Mouse (Mus musculus) G1E (cell line): ENCODE results near the gene Mlxip. TPM values are rescaled to one million over a fixed set of nuclear protein-coding genes. Genes with fewer than 3 reads are reported as not detected.

Experiments
- ATAC-seq: 2 replicates; pipeline ENCODE4 v1.8.0; 2016; ENCODE audit warnings: mild to moderate bottlenecking; ENCODE audit not compliant: insufficient number of reproducible peaks, poor library complexity, low FRiP score, severe bottlenecking; ENCODE audit errors: extremely low read depth
- DNase-seq: peaks from one replicate; pipeline ENCODE4 v3.0.0; 2012; ENCODE audit warnings: low spot score
- H3K27me3 ChIP-seq: 2 replicates; pipeline ENCODE4 v1.6.1; 2012; ENCODE audit warnings: mild to moderate bottlenecking, low read length, inconsistent platforms; ENCODE audit not compliant: insufficient read depth
- H3K36me3 ChIP-seq: replicated peaks from 2 replicates; pipeline ENCODE3; 2012; ENCODE audit warnings: mild to moderate bottlenecking, inconsistent platforms
- H3K4me1 ChIP-seq: 2 replicates; pipeline ENCODE4 v1.6.1; 2012; ENCODE audit warnings: low read depth, low read length, inconsistent platforms, mixed read lengths; ENCODE audit not compliant: insufficient read depth
- H3K4me3 ChIP-seq: 2 replicates; pipeline ENCODE4 v1.5.1; 2012; ENCODE audit warnings: low read depth, mild to moderate bottlenecking, inconsistent platforms, low read length, moderate library complexity, mixed read lengths
- H3K9me3 ChIP-seq: replicated peaks from 2 replicates; pipeline ENCODE4 v1.6.1; 2012; ENCODE audit warnings: inconsistent platforms
- CTCF ChIP-seq: IDR thresholded peaks from 2 replicates; pipeline ENCODE4 v1.5.1; 2012; ENCODE audit warnings: low read depth, low read length, inconsistent platforms, mixed read lengths
- GATA1 ChIP-seq: IDR thresholded peaks from 2 replicates; pipeline ENCODE4 v1.6.1; 2012; ENCODE audit warnings: borderline replicate concordance, low read length, inconsistent platforms, mixed read lengths
- GATA2 ChIP-seq: IDR thresholded peaks from 2 replicates; pipeline ENCODE4 v1.6.1; 2012; ENCODE audit warnings: low read depth, low read length, inconsistent platforms, borderline replicate concordance
- POLR2AphosphoS5 ChIP-seq: IDR thresholded peaks from 2 replicates; pipeline ENCODE4 v1.6.1; 2012; ENCODE audit warnings: low read depth, low read length, inconsistent platforms; ENCODE audit not compliant: insufficient replicate concordance
- TAL1 ChIP-seq: conservative IDR thresholded peaks from 2 replicates; pipeline ENCODE4 v1.6.1; 2012; ENCODE audit warnings: low read depth, low read length, inconsistent platforms, mixed read lengths
- polyA plus RNA-seq: library from polyadenylated mRNA; stranded (reverse); fragments of >175 nt; gene quantifications from 2 replicates; pipeline ENCODE4 v1.2.3, GENCODE M21; 2012
- total RNA-seq, 2 experiments: library from RNA; stranded (forward) in 1 of 2; stranded (reverse) in 1 of 2; fragments of 200-1000 nt in 1 of 2; fragments of >200 nt in 1 of 2; fragmentation: Nextera tagmentation in 1 of 2; gene quantifications; 2 replicates each; pipeline ENCODE4 v1.2.3; 2014 to 2017

Gene Mlxip
- total and polyA plus RNA-seq, 3 experiments, result 3.9 to 42.8 (median 15.8) TPM

DNA sequence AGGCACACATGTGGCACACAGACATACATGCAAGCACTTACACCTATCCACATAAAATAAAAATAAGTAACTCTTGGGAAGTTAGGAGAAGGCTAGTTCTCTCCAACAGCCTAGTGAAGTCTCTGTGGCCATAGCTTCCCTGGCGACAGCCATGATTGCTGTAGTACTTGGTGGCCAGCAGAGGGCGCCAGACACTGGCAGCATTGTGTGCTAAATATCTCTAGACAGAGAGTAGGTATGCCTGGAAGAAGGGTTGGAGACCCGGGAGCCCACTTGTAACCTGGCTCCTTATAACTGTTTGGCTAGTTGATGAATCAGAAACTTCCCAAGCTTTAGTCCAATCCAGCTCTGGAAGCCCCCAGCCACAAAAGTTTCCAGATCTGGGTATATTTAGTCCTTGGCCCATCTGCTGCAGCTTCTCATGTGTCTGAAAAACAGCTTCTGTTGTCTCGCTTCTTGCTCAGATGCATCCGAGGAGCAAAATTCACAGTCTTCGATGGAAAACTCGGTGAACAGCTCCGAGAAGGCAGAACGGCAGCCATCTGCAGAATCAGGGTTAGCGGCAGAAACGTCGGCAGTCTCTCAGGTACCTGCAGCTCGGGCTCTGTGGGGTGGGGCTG lies 25.6 kb upstream of the Mlxip start:
- Histone ChIP-seq H3K4me3 (no peak overlapping the region), H3K36me3 (peaks cover 93% of the 10 kb centered on the region), H3K27me3 (no peaks in the 10 kb centered on the region), H3K4me1 (no peaks in the 10 kb centered on the region), H3K9me3 (no peaks in the 10 kb centered on the region)
- TF ChIP-seq POLR2AphosphoS5, result no peak
- peak; percentile 93 for TF ChIP-seq CTCF
- no peak for TF ChIP-seq GATA2
- no peak for TF ChIP-seq GATA1
- DNase-seq (peak; percentile 28), ATAC-seq (no peak)

DNA sequence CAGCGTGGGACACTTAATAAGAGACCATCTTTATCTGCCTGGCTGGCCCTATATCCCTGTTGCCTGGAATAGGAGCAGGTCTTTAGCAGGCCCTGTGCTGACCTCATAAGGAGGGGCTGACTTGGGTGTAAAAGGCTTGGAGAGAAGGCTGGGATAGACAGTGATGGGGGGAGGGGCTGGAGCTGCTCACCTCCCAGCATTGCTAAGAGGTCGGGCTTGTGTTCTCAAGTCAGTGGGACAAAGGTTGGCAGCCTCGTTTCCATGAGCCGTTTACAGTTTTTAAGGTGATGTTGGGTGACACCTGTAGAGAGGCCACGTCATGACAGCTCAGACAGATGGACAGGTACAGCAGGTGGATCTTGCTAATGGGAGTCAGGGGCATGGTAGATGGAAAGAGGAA lies 24.5 kb upstream of the Mlxip start:
- H3K4me1 ChIP-seq, result no peaks in the 10 kb centered on the region
- peaks cover 89% of the 10 kb centered on the region for H3K36me3 ChIP-seq
- ATAC-seq, result no peak
- TF ChIP-seq TAL1, result no peak
- no peak for TF ChIP-seq POLR2AphosphoS5
- no peak for TF ChIP-seq GATA2
- no peak for TF ChIP-seq GATA1
- TF ChIP-seq CTCF, result no peak
- H3K4me3 ChIP-seq, result no peak overlapping the region
- no peaks in the 10 kb centered on the region for H3K9me3 ChIP-seq
- DNase-seq, result no peak
- no peaks in the 10 kb centered on the region for H3K27me3 ChIP-seq

DNA sequence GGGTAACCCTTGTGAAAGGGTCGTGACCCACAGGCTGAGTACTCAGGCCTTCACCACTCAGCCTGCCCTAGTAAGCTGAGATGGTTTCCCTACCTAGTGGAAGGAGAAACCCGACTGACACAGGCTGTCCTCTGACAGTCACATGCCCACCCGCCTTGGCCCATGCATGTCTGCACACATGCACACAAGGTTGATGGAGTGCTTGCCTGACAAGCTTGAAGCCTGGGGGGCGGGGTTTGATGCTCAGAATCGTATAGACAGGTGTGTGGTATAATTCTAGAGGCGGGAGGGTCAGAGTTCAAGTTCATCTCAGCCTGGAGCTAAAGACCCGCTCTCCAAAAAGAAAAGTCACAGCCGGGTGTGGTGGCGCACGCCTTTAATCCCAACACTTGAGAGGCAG lies 19.3 kb upstream of the Mlxip start:
- TF ChIP-seq GATA2 (no peak), GATA1 (no peak), TAL1 (no peak), CTCF (no peak), POLR2AphosphoS5 (no peak)
- Histone ChIP-seq H3K4me3 (no peak overlapping the region), H3K27me3 (no peaks in the 10 kb centered on the region), H3K36me3 (peaks cover 56% of the 10 kb centered on the region), H3K4me1 (no peaks in the 10 kb centered on the region), H3K9me3 (no peaks in the 10 kb centered on the region)
- ATAC-seq (no peak), DNase-seq (no peak)

DNA sequence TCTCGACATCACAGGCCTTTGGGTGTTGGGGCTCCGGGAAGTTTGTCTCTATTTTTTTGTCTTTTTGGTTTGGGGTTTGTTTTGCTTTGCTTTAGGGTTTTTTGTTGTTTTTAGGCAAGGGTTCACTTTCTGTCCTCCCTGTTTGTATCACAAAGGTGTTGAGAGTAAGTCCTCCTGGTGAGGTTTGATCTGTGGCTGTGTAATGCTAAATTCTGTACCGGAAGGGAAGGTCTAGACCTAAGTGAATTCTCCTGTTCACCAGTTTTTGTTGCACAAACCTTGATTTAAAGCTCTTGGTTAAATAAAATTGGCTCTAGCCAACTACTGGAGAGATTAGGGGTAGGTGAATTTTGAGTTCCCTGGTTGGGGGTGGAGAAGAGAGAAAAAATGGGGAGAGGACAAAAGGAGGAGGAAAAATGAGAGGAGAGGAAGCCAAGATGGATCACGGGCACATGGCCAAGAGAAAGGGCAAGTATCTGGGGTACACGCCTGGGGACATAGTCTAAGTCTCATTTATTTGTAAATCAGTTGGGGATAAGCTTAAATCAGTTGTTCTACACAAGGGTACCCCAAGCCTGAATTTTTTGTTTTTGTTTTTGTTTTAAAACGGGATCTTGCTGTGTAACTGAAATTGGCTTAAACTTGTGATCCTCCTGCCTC lies 18.7 kb upstream of the Mlxip start:
- Histone ChIP-seq H3K9me3 (no peaks in the 10 kb centered on the region), H3K36me3 (peaks cover 49% of the 10 kb centered on the region), H3K4me1 (no peaks in the 10 kb centered on the region), H3K27me3 (no peaks in the 10 kb centered on the region), H3K4me3 (no peak overlapping the region)
- ATAC-seq (no peak), DNase-seq (no peak)
- TF ChIP-seq GATA1, result no peak
- TF ChIP-seq CTCF, result no peak
- no peak for TF ChIP-seq POLR2AphosphoS5
- no peak for TF ChIP-seq TAL1
- TF ChIP-seq GATA2, result no peak

DNA sequence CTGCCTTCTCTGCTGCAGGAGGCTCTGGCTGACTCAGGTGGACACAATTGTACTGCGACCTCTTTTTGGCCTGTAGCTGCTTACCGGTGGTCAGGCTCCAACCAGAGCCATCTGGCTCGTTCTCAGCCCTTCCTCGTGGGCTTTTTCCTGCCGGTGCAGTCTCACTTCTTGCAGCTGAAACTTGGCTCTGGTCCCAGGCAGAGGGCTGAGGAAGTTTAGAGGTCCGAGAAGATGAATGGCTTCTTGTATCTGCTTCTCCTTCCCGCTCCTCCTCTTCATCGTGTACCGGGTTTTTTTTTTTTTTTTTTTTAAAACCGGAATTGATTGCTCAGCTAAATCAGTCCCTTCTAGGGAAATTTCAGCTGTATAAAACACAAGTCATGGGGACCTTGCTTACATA lies 18.0 kb upstream of the Mlxip start:
- ATAC-seq, result no peak
- H3K4me3 ChIP-seq, result no peak overlapping the region

DNA sequence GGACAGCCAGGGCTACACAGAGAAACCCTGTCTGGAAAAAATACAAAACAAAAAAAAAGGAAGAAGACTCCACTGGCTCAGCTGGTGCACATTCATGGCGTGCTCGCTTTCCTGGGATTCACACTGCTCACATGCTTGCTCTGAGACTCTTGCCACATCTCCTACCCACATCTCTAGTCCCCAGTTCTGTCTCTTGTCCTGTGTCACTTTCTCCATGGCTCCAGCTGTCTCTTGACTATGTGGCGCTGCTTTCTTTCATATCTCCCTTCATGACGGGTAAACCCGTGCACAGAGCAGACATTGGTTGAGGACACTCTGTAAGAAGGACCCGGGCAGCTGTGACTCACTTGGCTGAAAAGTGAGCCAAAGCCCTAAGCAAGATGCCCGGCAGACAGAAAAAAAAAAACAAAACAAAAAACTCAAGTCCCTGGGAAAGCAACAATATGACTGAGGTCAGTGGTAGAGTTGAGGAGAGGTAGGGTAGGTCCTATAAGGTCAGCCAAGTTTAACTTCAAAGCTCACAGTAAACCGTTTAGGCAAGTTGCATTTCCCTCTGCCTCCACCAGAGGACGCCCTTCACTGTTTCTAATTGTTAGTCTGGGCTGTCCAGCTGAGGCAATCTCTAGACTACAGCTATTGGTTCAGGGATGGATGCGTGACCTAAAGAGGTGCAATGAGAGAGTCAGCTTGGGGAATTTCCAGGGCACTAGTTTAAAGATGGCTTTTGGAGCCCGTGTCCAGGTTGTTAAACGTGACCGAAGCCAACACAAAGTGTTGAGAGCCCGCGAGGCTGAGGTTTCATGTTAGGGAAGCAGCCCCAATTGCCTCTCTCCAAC lies 17.3 kb upstream of the Mlxip start:
- Histone ChIP-seq H3K4me1 (no peaks in the 10 kb centered on the region), H3K9me3 (no peaks in the 10 kb centered on the region), H3K4me3 (no peak overlapping the region), H3K27me3 (peaks cover 5% of the 10 kb centered on the region; the same call in 1 of the 2 replicates), H3K36me3 (peaks cover 35% of the 10 kb centered on the region)
- TF ChIP-seq GATA1, result no peak
- TF ChIP-seq POLR2AphosphoS5, result no peak
- TF ChIP-seq CTCF, result peak; percentile 100
- TF ChIP-seq TAL1, result no peak
- DNase-seq (peak; percentile 43), ATAC-seq (no peak)

More for the DNA sequence above, 18.0 kb upstream of the Mlxip start:
- no peaks in the 10 kb centered on the region for H3K9me3 ChIP-seq
- H3K4me1 ChIP-seq, result no peaks in the 10 kb centered on the region
- no peaks in the 10 kb centered on the region for H3K27me3 ChIP-seq
- TF ChIP-seq POLR2AphosphoS5 (no peak), GATA1 (no peak), TAL1 (no peak), GATA2 (no peak), CTCF (no peak)
- no peak for DNase-seq
- H3K36me3 ChIP-seq, result peaks cover 43% of the 10 kb centered on the region
